Mouse (Mus musculus): ENCODE measurements at regions not wholly inside any gene's neighbourhood (a gene's known extent, or its start where the extent isn't known, plus 50 kb on each side); places are given as distances from the start of the nearest gene placed in this dataset.

DNA sequence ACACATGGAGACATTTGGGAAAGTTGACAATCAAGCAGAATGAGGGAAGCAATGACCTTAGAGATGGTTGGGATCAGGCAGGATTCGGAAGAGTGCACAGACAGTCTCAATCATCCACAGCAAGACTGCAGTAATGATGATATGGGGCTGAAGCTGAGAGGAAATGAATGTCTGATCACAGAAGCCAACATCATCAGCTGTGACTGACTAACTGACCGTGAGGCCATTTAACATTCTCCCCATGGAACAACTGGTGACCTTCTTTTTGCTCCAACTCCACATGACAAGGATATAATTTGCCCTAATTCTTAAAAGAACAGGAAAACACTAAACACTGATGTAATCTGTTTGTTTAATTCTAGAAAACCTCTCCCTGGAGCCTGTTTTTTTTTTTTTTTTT, 157.3 kb upstream of the P2ry1 start:
- TF ChIP-seq GATA1 (IDR thresholded peaks at IDR 0.05; ENCODE audit: borderline replicate concordance, low read length), result no peak
- no peak for TF ChIP-seq FLI1 (IDR thresholded peaks at IDR 0.05; ENCODE audit: low read length)

All from megakaryocyte, embryonic 14.5 days (primary cell).